Mouse (Mus musculus) forebrain, postnatal 0 days (tissue): Measurements from ENCODE around the gene Ltbp3. TPM values are rescaled to one million over a fixed set of nuclear protein-coding genes. Genes with fewer than 3 reads are reported as not detected.
A peak's percentile ranks its signal among the peaks of the same experiment; 100 is the strongest.

Experiments used
- ATAC-seq: fragments of 200-750 bp; cut with Nextera tagmentation; 2 replicates; pipeline ENCODE4 v1.8.0; 2017; ENCODE audit warnings: mild to moderate bottlenecking, moderate library complexity
- DNase-seq: peaks from one replicate; pipeline ENCODE4 v3.0.0-alpha.2; 2015
- H3K27ac ChIP-seq: fragments of 300-500 bp; sonication (generic); 2 replicates; pipeline ENCODE4 v1.5.1; 2014; ENCODE audit warnings: low read depth, mild to moderate bottlenecking, antibody characterized with exemption, low read length, moderate library complexity, mixed read lengths
- H3K27me3 ChIP-seq: fragments of 300-500 bp; sonication (generic); 2 replicates; pipeline ENCODE4 v1.6.1; 2014; ENCODE audit warnings: mild to moderate bottlenecking, low read length, mixed read lengths; ENCODE audit not compliant: insufficient read depth
- H3K36me3 ChIP-seq: fragments of 300-500 bp; sonication (generic); 2 replicates; pipeline ENCODE4 v1.6.1; 2014; ENCODE audit warnings: mild to moderate bottlenecking, moderate library complexity; ENCODE audit not compliant: insufficient read depth
- H3K4me1 ChIP-seq: fragments of 300-500 bp; sonication (generic); 2 replicates; pipeline ENCODE4 v1.6.1; 2014; ENCODE audit warnings: antibody characterized with exemption; ENCODE audit not compliant: insufficient read depth
- H3K4me2 ChIP-seq: fragments of 300-500 bp; sonication (generic); 2 replicates; pipeline ENCODE4 v1.6.1; 2014; ENCODE audit warnings: low read depth, mild to moderate bottlenecking, moderate library complexity
- H3K4me3 ChIP-seq: fragments of 300-500 bp; sonication (generic); 2 replicates; pipeline ENCODE4 v1.5.1; 2014; ENCODE audit warnings: low read depth, low read length, mixed read lengths
- H3K9ac ChIP-seq: fragments of 300-500 bp; sonication (generic); 2 replicates; pipeline ENCODE4 v1.6.1; 2014; ENCODE audit warnings: mild to moderate bottlenecking
- H3K9me3 ChIP-seq: fragments of 300-500 bp; sonication (generic); 2 replicates; pipeline ENCODE4 v1.6.1; 2016; ENCODE audit warnings: low read length
- CTCF ChIP-seq: sonication (generic); IDR thresholded peaks from 2 replicates; pipeline ENCODE4 v1.5.1; 2016; ENCODE audit warnings: antibody characterized with exemption, control low read depth, low read depth
- WGBS: fragments of 180-500 bp; shearing (Covaris S2); extraction: QIAGEN DNeasy Blood & Tissue Kit; methylation state at CpG from one replicate; pipeline ENCODE4 v1.1.7; 2014; 5-methylcytosine and 5-hydroxymethylcytosine counted together
- polyA plus RNA-seq: library from polyadenylated mRNA; unstranded; fragments of >200 nt; fragmentation: Nextera tagmentation; extraction: Ambion mirVana; gene quantifications from 2 replicates; pipeline ENCODE4 v1.2.1, GENCODE M21; 2015
- total RNA-seq: library from RNA; depleted of rRNA; stranded (reverse); fragments of >200 nt; gene quantifications from 2 replicates; pipeline ENCODE4 v1.2.3, GENCODE M21; 2014

Ltbp3 gene
- total and polyA plus RNA-seq, 2 experiments from 2014 or later, result 12.4 to 22.7 TPM

GRCm38 (mm10) chr19:5799566-5800349 is 59.1 kb downstream of the Ltbp3 start:
- ATAC-seq (no peak), DNase-seq (no peak)
- Histone ChIP-seq H3K9me3 (no peaks in the 10 kb centered on the region), H3K27ac (peak overlapping the region; percentile 59), H3K4me1 (peaks cover 15% of the 10 kb centered on the region), H3K27me3 (no peaks in the 10 kb centered on the region), H3K36me3 (peaks cover 32% of the 10 kb centered on the region), H3K9ac (peak overlapping the region; percentile 97), H3K4me3 (peak overlapping the region; percentile 86), H3K4me2 (peak overlapping the region; percentile 90)
- 0% methylated on average over 10 of the region's 10 CpGs for WGBS
- TF ChIP-seq CTCF, result no peak

- H3K4me3 ChIP-seq, result peak overlapping the region; percentile 86
- peak overlapping the region; percentile 90 for H3K4me2 ChIP-seq
- ATAC-seq, result no peak
- 1% methylated on average over 2 of the region's 2 CpGs for WGBS
- peaks cover 18% of the 10 kb centered on the region for H3K4me1 ChIP-seq
- peak overlapping the region; percentile 59 for H3K27ac ChIP-seq
- peaks cover 27% of the 10 kb centered on the region for H3K36me3 ChIP-seq
- no peaks in the 10 kb centered on the region for H3K27me3 ChIP-seq
- no peaks in the 10 kb centered on the region for H3K9me3 ChIP-seq
- peak overlapping the region; percentile 97 for H3K9ac ChIP-seq
- no peak for TF ChIP-seq CTCF
- no peak for DNase-seq
Observed at GRCm38 (mm10) chr19:5800350-5800631, 59.6 kb downstream of the Ltbp3 start.

DNA sequence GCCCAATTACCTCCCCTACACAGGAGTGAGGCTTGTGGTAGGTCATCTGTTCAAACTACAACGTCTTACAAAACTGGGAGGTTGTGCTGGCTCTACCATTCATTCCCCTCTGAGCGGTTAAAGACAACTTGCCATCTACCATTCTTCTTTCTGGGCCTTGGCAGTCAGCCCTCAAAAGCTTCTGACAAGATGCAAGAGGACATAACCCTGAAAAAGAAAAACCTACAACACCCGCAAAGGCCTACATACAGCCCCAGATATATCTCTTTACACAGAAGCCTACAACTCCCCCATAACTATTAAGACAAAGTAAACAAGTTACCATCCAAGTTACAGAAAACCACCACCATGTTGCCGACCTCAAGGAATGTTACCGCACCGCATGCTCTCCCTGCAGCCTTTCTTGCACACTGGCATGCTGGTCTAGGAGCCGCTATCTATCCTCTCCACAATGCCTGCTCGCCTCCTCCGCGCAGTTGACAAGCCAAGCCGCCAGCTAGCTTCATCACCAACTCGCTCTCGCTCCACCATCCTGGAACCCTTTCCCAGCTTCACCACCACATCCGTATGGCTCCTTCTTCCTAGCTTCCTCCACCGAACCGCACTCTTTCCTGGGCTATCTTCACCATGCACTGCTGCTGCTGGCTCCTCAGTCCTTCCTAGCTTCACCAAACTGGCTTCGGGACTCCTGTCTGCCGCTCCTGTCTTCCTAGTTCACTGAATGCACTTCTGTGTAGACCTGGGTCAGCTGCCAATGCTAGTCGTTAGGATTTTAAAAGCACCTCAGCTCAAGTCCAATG is 60.1 kb downstream of the Ltbp3 start:
- ATAC-seq, result no peak
- peak; percentile 56 for DNase-seq
- Histone ChIP-seq H3K4me1 (peaks cover 18% of the 10 kb centered on the region), H3K27me3 (no peaks in the 10 kb centered on the region), H3K9me3 (no peaks in the 10 kb centered on the region), H3K9ac (peak overlapping the region; percentile 97), H3K27ac (peak overlapping the region; percentile 59), H3K4me2 (peak overlapping the region; percentile 90), H3K36me3 (peaks cover 22% of the 10 kb centered on the region), H3K4me3 (peak overlapping the region; percentile 86)
- no peak for TF ChIP-seq CTCF
- under 1% methylated on average over 19 of the region's 19 CpGs for WGBS

GRCm38 (mm10) chr19:5801432-5801964 is 60.8 kb downstream of the Ltbp3 start:
- peak overlapping the region; percentile 86 for H3K4me3 ChIP-seq
- DNase-seq (no peak), ATAC-seq (no peak)
- TF ChIP-seq CTCF, result no peak
- peak overlapping the region; percentile 90 for H3K4me2 ChIP-seq
- 4% methylated on average over 3 of the region's 3 CpGs for WGBS
- H3K27me3 ChIP-seq, result no peaks in the 10 kb centered on the region
- H3K9ac ChIP-seq, result peak overlapping the region; percentile 97
- peak overlapping the region; percentile 100 for H3K27ac ChIP-seq
- no peaks in the 10 kb centered on the region for H3K9me3 ChIP-seq
- H3K36me3 ChIP-seq, result peaks cover 15% of the 10 kb centered on the region
- H3K4me1 ChIP-seq, result peaks cover 17% of the 10 kb centered on the region

- H3K9ac ChIP-seq, result peak overlapping the region; percentile 97
- ATAC-seq (peak; percentile 45), DNase-seq (peak; percentile 98)
- no peaks in the 10 kb centered on the region for H3K9me3 ChIP-seq
- peak overlapping the region; percentile 98 for H3K4me2 ChIP-seq
- H3K27ac ChIP-seq, result peak overlapping the region; percentile 100
- H3K27me3 ChIP-seq, result no peaks in the 10 kb centered on the region
- H3K4me1 ChIP-seq, result peaks cover 16% of the 10 kb centered on the region
- peak overlapping the region; percentile 86 for H3K4me3 ChIP-seq
- H3K36me3 ChIP-seq, result peaks cover 9% of the 10 kb centered on the region
- TF ChIP-seq CTCF, result no peak
- WGBS, result under 1% methylated on average over 25 of the region's 25 CpGs
Observed at GRCm38 (mm10) chr19:5802011-5802786, 61.5 kb downstream of the Ltbp3 start.

DNA sequence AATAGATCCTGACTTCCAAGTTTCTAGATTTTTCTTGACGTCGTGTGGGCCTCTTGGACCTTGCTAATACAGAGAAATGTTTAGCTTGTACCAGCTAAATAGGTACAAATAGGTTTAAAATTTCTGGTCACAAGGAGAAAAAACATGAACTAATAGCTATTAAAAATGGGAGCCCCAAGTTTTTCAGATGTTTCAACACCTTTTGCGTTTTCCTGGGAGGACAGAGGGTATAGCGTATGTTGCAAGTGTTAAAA is 62.0 kb downstream of the Ltbp3 start:
- H3K27me3 ChIP-seq, result no peaks in the 10 kb centered on the region
- ATAC-seq (no peak), DNase-seq (no peak)
- no peak for TF ChIP-seq CTCF
- 0% methylated on average over 4 of the region's 4 CpGs for WGBS
- H3K4me2 ChIP-seq, result peak overlapping the region; percentile 98
- H3K9ac ChIP-seq, result peak overlapping the region; percentile 97
- peaks cover 4% of the 10 kb centered on the region for H3K36me3 ChIP-seq
- peak overlapping the region; percentile 86 for H3K4me3 ChIP-seq
- H3K4me1 ChIP-seq, result peaks cover 16% of the 10 kb centered on the region
- no peaks in the 10 kb centered on the region for H3K9me3 ChIP-seq
- H3K27ac ChIP-seq, result peak overlapping the region; percentile 100
